Mouse (Mus musculus): Measurements from ENCODE around the gene Gm8257. TPM values are rescaled to one million over a fixed set of nuclear protein-coding genes. Genes with fewer than 3 reads are reported as not detected.
"Not testable (repeated sequence)": the region's sequence is repeated elsewhere in the genome, so short reads cannot be mapped to it uniquely, and the experiment has no call there.

Gene Gm8257
- polyA plus RNA-seq (2012; rRNA removed), result not detected in 2 replicates

- not testable (repeated sequence) for DNase-seq; H3K4me3 ChIP-seq (ENCODE audit: insufficient read depth, low read depth, low read length); H3K27me3 ChIP-seq (replicated peaks; ENCODE audit: control insufficient read depth, insufficient read depth, low read length); H3K36me3 ChIP-seq (ENCODE audit: control insufficient read depth, insufficient read depth, low read length); H3K27ac ChIP-seq (ENCODE audit: insufficient read depth, low read depth, low read length); H3K4me1 ChIP-seq (ENCODE audit: control insufficient read depth, insufficient read depth, low read length)
- 72% methylated on average over 3 of the region's 3 CpGs for WGBS
Measured at GRCm38 (mm10) chr14:44706356-44706755, at the start of gene Gm8257. Gm8257 (minus strand) TSS chr14:44706456.

GRCm38 (mm10) chr14:44750240-44750639, 44.0 kb upstream of the Gm8257 start, which contains the start of gene Gm8267:
Gm8267 (minus strand) TSS chr14:44750340.
- Histone ChIP-seq H3K4me3 (ENCODE audit: insufficient read depth, low read depth, low read length) (no peak within 1 kb of the TSS), H3K4me1 (ENCODE audit: control insufficient read depth, insufficient read depth, low read length) (no peaks in the 10 kb centered on the region), H3K36me3 (ENCODE audit: control insufficient read depth, insufficient read depth, low read length) (no peaks in the 10 kb centered on the region), H3K27me3 (replicated peaks; ENCODE audit: control insufficient read depth, insufficient read depth, low read length) (no peaks in the 10 kb centered on the region), H3K27ac (ENCODE audit: insufficient read depth, low read depth, low read length) (no peak within 1 kb of the TSS)
- no peak for DNase-seq
- no peak for TF ChIP-seq CTCF (conservative IDR thresholded peaks at IDR 0.05; ENCODE audit: insufficient read depth, insufficient read length, low read depth, low read length)
- no peak for TF ChIP-seq POLR2A (IDR thresholded peaks at IDR 0.05; ENCODE audit: low read depth, low read length)
- 83% methylated on average over 3 of the region's 3 CpGs for WGBS

DNA sequence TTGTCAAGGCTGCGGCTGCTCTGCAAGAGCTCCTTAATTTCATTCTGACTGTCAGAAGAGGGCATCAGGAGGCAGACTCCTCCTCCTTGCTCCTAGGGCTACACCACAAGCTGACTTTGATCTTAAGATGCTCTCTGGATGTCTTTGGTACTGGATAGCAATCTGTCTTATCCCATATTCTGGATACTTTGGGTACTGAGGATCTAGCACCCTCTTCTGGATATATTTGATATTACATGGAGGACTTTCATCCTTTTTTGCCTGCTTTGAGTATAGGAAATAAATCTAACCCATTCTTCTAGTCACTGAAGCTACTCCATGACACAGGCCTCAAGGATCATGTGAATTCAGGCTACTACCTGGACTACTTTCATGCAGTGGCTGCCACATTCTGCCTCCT, 36.5 kb upstream of the Gm8257 start:
- H3K36me3 ChIP-seq (ENCODE audit: control insufficient read depth, insufficient read depth, low read length); H3K4me1 ChIP-seq (ENCODE audit: control insufficient read depth, insufficient read depth, low read length); H3K27me3 ChIP-seq (replicated peaks; ENCODE audit: control insufficient read depth, insufficient read depth, low read length); H3K27ac ChIP-seq (ENCODE audit: insufficient read depth, low read depth, low read length); H3K4me3 ChIP-seq (ENCODE audit: insufficient read depth, low read depth, low read length): not testable (repeated sequence)
- WGBS, result 63% methylated on average over 1 of the region's 1 CpGs
- peak; percentile 3 for DNase-seq

GRCm38 (mm10) chr14:44730711-44731110, 24.5 kb upstream of the Gm8257 start:
- H3K27ac ChIP-seq (ENCODE audit: insufficient read depth, low read depth, low read length); DNase-seq; H3K27me3 ChIP-seq (replicated peaks; ENCODE audit: control insufficient read depth, insufficient read depth, low read length): not testable (repeated sequence)

DNA sequence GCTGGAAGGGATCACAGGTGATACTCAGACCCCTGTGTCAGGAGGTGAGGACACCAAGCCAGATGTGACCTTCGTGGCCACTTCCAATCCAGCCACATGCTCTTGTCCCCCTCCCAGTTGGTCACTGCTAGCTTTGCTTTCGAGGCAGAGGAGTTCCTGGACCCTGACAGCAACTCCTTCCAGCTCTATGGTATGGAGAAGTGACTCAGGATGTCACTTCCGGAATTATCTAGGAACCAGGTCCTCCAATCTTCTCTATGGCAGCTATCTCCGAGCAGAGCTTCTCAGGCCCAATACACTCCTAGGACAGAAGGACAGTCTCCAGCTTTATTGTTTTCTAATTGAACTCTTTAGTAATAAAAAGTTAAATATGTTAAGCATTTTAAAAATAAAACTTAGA, 78.5 kb downstream of the Gm8257 start, which contains the start of gene Gm5624:
Gm5624 (minus strand) TSS at position 202 of the 400 bp plus-strand sequence.
- H3K27ac ChIP-seq (ENCODE audit: insufficient read depth, low read depth, low read length); H3K36me3 ChIP-seq (ENCODE audit: control insufficient read depth, insufficient read depth, low read length); H3K4me3 ChIP-seq (ENCODE audit: insufficient read depth, low read depth, low read length); DNase-seq; H3K27me3 ChIP-seq (replicated peaks; ENCODE audit: control insufficient read depth, insufficient read depth, low read length); H3K4me1 ChIP-seq (ENCODE audit: control insufficient read depth, insufficient read depth, low read length): not testable (repeated sequence)
- WGBS, result 72% methylated on average over 4 of the region's 4 CpGs

More at GRCm38 (mm10) chr14:44730711-44731110, 24.5 kb upstream of the Gm8257 start:
- not testable (repeated sequence) for H3K4me3 ChIP-seq (ENCODE audit: insufficient read depth, low read depth, low read length); H3K36me3 ChIP-seq (ENCODE audit: control insufficient read depth, insufficient read depth, low read length); H3K4me1 ChIP-seq (ENCODE audit: control insufficient read depth, insufficient read depth, low read length)

Other genes with a start within 250 kb of the Gm8257 start
- gene BC061237, start 214.0 kb downstream of the Gm8257 start, polyA plus RNA-seq (2012; rRNA removed), result not detected in 2 replicates
- gene Gm17093, start 188.2 kb downstream of the Gm8257 start, polyA plus RNA-seq (2012; rRNA removed), result not detected in 2 replicates
- gene Gm8247, start 123.3 kb downstream of the Gm8257 start, polyA plus RNA-seq (2012; rRNA removed), result not detected in 2 replicates
- not detected in 2 replicates for gene Gm5624, start 78.5 kb downstream of the Gm8257 start, polyA plus RNA-seq (2012; rRNA removed)
- not detected in 2 replicates for gene Gm8267, start 43.9 kb upstream of the Gm8257 start, polyA plus RNA-seq (2012; rRNA removed)
- not detected in 2 replicates for gene Ptgdr, start 152.9 kb upstream of the Gm8257 start, polyA plus RNA-seq (2012; rRNA removed)

Data from kidney, adult 2 months (tissue).